Mouse (Mus musculus): ENCODE results near the gene Rims1.

The Rims1 gene

DNA sequence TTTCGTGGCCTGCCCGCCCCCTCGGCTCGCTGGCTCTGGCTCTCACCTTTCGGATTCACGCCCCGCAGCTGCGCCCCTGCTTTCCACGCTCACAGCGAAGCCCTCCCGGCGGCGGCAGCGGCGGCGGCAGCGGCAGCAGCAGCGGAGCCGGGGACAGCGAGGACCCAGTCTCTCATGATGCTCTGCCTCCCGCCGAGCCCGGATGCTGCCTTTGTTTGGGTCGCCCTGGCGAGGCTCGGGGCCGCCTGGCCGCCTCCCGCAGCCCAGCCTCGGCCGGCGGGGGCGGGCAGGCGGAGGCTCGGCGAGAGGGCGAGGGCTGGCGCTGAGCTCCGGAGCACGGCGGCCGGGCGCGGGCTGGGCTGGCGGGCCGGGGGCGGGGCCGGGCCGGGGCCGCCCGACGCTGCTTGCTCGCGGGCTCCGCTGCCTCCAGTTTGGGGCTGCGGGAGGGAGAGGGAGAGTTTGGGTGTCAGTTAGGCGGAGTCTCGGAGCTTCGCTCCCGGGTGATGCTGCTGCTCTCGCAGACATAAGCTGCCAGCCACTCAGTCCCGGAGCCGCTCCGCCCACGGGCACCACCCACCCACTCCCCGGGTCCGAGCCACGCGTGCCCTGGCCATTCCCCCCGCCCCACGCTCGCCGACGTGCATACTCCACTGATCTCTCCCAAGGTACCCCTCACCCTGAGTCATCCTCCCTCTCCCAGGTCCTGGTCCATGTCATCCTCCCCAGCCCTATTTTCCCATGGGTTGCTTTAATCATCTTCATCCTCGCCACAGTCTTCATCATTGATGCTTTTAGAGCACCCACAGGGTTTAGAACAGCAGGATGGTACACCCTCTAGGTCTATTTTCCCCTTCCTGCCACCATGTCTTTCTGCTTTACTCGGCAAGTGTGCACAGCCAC, at the start of gene Rims1:
Gene Rims1, minus strand, starts transcription at position 269 of the 900 bp plus-strand sequence.
- peak; percentile 11 for DNase-seq (ENCODE audit: low spot score)

DNA sequence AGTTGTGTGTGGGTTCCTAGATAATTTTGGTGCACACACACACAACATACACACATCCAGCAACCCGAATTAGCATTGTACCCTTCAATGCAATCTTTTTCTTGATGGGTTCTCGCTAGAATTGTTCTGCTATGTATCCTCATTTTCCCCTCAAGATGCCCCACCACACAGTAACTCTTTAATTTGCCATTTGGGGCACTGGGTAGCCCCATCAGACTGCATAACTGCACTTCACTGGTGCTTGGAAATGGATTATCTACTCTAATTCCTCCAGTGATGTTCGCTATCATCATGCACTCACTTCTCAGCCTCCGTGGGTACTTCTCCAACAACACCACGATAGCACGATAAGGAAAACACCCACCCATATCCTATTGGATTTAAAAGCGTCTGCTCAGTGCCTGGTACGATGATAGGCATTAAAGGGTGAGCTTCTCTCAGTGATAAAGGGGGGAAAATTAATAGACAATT, 867 bp upstream of the Rims1 start:
- no peak for DNase-seq (ENCODE audit: low spot score)

DNA sequence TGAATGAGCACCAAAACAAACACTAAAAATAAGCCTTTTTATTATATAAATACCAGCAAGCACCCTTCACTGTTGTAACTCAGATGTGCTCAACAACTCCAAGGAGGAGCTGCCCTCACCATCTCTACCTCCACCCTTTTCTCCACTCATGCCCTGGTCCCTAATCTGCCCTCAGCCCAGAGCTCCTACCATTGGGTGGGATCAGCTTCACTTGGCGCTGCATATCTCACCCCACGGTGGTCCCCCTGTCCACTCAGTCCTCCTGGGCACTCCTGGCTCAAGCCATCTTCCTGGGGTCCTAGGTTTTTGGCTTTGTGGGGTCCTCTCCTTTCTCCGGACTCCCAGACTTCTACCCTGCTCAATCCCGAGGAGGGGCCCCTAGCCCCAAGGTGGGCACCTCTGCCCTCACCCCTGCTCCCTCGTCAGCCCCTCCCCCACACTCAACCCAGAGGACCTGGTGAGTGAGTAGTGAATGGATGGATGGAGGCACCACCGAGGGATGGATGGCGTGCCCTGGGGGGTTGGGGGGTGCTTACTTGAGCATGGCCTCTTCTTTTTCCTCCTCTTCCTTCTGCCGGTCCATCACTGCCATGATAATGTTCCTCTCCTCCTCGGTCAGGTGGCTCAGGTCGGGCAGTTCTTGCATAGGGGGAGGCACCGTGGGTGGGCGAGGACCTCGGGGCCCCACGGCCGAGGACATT, 619 bp downstream of the Rims1 start:
- no peak for DNase-seq (ENCODE audit: low spot score)

GRCm38 (mm10) chr1:22804148-22804885, 1.5 kb downstream of the Rims1 start:
- no peak for DNase-seq (ENCODE audit: low spot score)

DNA sequence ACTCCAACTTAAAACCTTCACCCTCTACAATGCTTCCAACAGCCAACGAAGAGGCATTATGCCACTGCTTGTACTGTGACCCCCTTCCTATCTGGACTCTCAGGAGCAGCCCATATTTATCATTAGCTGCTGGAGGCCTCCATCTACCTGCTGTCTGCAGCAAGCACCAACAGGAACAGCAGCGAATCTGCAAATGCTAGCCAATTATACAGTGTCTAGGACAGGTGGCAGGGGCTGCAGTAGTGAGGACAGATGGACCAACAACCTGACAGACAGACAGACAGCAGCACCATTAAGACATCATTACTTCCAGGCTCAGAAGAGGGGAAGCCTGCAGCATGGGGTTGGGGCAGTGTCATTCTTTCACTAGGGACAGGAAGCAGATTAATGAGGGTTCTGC, 2.3 kb downstream of the Rims1 start:
- no peak for DNase-seq (ENCODE audit: low spot score)

DNA sequence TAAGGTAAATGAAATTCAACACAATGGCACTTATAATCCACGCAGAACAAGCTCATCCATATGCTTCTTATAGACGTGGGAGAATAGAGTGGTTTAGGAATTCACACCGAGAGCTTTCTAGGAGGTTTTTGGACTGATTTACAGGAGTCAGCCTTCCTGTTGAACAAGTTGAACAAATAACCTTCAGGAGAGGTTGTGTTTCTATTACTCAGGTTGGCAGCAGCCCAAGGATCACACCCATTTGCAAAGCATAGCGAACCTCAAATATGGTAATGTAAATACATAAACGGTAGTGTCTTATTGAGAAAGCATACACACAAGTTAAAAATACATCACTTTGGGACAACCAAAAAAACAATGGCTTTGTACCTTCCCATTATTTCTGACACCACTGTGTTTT, 5.5 kb downstream of the Rims1 start:
- DNase-seq (ENCODE audit: low spot score): no peak

DNA sequence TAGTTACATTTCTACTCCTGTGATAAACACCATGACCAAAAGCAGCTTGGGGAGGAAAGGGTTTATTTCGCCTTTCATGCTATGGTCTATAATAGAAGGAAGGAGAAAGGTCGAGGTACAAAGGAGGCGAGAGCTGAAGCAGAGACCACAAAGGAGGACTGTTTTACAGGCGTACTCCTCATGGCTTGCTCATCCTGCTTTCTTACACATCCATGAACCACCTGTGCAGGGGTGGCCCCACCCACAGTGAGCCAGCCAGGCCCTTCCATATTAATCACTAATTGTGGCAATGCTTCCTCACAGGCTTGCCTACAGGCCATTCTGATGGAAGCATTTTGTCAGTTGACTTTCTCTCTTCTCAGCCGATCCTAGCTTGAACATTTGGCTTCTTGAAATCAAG, 8.7 kb downstream of the Rims1 start:
- no peak for DNase-seq (ENCODE audit: low spot score)

DNA sequence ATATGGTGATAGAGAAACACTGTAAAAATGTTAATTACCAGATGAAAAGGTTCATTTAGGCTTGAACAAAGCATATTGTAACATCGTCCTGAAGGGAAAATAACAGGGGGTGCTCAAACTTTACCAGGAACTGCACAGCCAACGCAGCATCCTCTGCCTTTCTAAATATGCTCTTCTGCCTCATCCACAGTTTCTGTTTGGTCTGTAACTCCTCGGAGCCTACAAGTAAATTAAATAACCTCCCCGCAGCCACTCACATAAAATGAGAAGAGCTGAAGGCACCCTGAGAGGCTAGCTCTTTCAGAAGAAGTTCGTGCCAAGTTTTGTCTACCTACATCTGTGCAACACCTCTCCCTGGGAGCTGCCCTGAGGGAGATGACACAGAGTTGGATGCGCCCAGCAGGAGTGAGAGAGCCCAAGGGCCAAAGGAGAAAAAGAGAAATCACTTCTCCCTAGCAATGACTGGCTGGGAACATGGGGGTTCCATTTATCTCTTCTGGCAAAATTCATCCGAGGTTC, 16.3 kb downstream of the Rims1 start:
- DNase-seq (ENCODE audit: low spot score): no peak

- DNase-seq (ENCODE audit: low spot score): no peak
Observed at GRCm38 (mm10) chr1:22787616-22788015, 18.2 kb downstream of the Rims1 start.

- DNase-seq (ENCODE audit: low spot score): no peak
Observed at GRCm38 (mm10) chr1:22770530-22771254, 35.1 kb downstream of the Rims1 start.

DNA sequence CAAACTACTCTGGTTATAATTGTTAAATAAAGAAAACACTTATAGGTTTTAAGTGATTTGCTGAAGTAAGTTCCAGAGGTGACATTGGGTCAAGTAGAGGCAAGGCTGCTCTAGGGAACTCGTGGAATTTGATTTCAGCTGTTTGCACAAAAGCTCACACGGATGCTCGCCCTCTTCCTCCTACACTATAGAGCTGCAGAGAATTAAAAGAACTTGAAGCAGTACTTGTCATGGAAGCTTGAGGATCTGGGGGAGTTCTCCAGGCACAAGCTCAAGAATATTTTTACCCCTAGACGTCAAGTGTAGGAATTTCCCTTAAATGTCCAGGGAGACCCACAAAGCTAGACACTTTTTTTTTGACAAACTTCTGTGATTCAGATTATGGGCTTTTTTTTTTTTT, 42.4 kb downstream of the Rims1 start:
- no peak for DNase-seq (ENCODE audit: low spot score)

DNA sequence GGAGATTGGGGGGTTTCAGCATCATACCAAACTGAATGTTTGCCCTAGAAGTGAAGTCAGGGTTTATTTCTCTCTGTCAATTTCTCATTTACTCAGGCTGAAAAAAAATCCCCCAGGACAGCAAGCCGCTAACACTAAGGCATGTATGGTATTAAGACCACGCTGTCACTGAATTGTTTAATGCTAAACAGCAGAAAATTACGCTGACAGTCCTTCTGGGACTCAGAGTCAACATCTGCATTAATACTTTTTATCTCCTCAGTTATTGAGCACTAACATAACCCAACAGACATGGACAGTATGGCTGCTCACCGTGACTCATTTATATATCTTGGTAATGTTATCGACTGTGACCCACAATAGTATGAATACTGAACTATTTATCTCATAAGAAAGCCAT, 43.0 kb downstream of the Rims1 start:
- DNase-seq (ENCODE audit: low spot score): no peak

GRCm38 (mm10) chr1:22750536-22750935, 55.3 kb downstream of the Rims1 start:
- DNase-seq (ENCODE audit: low spot score): no peak

DNA sequence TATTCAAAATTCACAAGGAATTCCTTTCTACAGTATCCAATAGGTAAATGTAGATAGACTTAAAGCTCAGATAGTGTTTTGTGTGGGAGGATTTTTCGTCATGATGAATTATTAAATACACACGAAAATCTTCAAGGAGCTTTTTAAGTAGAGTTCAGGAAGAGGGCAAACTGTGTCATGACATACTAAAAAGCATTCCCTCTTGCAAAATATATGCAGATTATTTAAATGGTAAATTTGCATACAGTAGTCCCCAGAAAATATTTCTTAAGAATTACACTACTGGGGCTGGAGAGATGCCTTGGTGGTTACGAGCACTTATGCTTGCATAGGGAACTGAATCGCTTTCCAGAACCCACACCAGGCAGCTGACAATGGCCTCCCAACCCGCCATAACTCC, 61.1 kb downstream of the Rims1 start:
- no peak for DNase-seq (ENCODE audit: low spot score)

- DNase-seq (ENCODE audit: low spot score): no peak
Observed at GRCm38 (mm10) chr1:22737491-22737890, 68.3 kb downstream of the Rims1 start.

DNA sequence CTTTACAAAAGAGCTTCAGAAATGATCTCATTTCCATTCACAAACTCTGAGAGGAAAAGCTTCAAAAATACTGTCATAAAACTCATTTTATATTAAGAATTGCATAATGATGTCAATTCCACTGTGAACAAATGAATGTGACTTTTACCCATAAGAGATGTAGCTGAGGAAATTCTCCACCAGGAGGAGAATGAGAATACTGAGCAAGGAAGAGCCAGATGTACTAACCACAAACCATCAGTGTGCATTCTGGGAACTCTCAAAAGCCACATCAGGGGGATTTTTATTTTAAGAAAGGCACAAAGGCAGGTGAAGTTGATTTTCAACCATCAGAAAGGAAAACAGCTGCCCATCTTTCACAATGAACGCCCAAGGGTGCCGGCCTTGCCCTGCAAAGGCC, 71.4 kb downstream of the Rims1 start:
- DNase-seq (ENCODE audit: low spot score): no peak

DNA sequence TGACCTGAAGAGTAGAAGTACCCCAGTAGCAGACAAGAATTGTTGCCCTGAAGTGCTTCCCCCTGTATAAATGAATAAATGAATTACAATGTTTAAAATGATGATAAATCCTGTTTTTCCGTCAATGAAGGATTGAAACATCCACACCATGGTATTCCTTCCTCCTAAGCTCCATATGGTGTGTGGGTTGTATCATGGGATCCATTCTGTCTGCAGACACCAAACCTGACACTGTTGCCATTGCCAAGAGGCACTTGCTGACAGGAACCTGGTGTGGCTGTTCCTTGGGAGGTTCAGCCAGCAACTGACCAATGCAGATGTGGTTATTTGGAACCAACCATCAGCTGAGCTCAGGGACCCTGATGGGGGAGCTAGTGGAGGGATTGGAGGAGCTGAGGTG, 72.5 kb downstream of the Rims1 start:
- DNase-seq (ENCODE audit: low spot score): no peak

DNA sequence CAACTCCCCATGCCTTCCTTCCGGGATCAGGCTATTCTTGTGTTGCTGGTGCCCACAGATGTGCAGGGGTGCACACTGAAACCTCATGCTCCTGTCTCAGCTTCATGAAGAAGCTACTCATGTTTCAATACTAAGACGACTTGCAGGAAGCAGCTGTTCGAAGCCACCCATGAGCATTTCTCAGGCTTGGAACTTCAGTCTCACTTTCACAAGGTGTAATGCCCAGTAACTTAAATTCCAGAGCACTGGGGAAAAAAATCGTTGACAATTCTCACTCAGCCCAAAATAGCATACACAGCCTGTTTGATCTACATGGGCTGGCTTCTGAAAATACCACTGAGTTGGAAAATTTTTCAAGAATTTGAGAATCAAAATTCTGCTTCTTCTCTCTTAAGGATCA, 77.6 kb downstream of the Rims1 start:
- no peak for DNase-seq (ENCODE audit: low spot score)

DNA sequence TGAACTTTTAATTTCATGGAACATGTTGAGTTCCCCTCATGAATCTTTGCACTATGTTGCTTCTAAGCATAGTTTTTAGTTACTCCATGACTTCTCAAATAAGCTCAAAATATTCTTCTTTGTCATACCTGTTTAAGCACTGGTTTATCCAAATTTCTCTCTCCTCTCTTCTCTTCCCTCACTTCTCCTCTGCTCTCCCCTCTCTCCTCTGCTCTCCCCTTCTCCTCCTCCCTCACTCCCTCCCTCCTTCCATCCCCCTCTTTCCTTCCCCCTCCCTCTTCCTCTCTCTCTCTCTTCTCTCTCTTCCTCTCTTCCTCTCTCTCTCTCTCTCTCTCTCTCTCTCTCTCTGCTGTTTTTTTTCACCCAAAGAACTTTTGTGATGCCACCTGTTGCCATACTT, 84.1 kb downstream of the Rims1 start:
- no peak for DNase-seq (ENCODE audit: low spot score)

GRCm38 (mm10) chr1:22720714-22721113, 85.1 kb downstream of the Rims1 start:
- DNase-seq (ENCODE audit: low spot score): no peak

DNA sequence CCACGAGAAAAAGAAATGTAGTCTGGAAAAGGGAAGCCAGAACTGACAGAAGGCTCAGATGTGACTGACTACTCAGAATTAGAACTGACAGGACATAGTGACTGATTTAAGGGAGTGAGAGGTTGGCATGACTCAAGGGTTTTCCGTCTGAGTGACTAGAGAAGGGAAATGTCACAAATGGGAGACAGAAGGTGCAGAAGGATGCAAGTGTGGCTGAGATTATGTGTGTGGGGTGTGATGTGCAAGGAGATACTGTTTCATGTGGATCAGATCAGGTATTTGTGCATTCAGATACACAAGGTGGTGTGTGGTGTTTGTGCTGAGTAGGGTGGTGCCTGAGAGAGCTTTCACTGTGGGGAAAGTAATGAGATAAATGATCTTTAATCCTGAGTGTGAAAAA, 96.3 kb downstream of the Rims1 start:
- no peak for DNase-seq (ENCODE audit: low spot score)

DNA sequence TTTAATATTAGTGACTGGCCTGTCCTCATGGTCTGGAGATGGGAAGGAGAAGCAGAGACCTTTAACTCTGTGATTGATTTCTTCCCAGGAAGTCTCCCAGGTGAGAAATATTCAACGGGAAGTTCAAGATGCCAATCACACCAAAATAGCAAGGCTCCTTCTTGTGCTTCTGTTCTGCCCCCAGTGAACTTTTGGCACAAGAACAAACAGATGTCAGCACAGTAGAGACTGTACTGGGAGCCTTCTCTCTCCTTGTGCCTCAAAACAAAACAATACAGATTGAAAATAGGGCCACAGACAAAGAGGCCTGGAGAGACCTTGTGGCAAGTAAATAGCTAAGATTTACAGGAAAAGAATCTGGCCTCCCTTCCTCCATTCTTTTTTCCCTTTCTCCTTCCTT, 110.7 kb downstream of the Rims1 start:
- no peak for DNase-seq (ENCODE audit: low spot score)

Measured in ovary, postnatal 14 days (tissue).